Mouse (Mus musculus) kidney, adult 2 months (tissue): ENCODE measurements at regions not wholly inside any gene's neighbourhood (a gene's known extent, or its start where the extent isn't known, plus 50 kb on each side); places are given as distances from the start of the nearest gene placed in this dataset.
"Not testable (repeated sequence)": the region's sequence is repeated elsewhere in the genome, so short reads cannot be mapped to it uniquely, and the experiment has no call there.

Source experiments
- DNase-seq: peaks from one replicate; pipeline ENCODE4 v3.0.0; 2021
- H3K27ac ChIP-seq: fragments of 200-500 bp; 2 replicates; pipeline ENCODE4 v1.5.1; 2012; ENCODE audit warnings: low read depth, low read length, control low read depth, inconsistent platforms; ENCODE audit not compliant: insufficient read depth
- H3K27me3 ChIP-seq: fragments of 200-500 bp; replicated peaks from 2 replicates; pipeline ENCODE4 v1.6.1; 2012; ENCODE audit warnings: mild to moderate bottlenecking, moderate library complexity, low read length, inconsistent platforms; ENCODE audit not compliant: control insufficient read depth, insufficient read depth
- H3K36me3 ChIP-seq: fragments of 200-500 bp; 2 replicates; pipeline ENCODE4 v1.6.1; 2012; ENCODE audit warnings: mild to moderate bottlenecking, moderate library complexity, low read length, inconsistent platforms; ENCODE audit not compliant: control insufficient read depth, insufficient read depth
- H3K4me1 ChIP-seq: fragments of 200-500 bp; 2 replicates; pipeline ENCODE4 v1.6.1; 2011; ENCODE audit warnings: low read length; ENCODE audit not compliant: control insufficient read depth, insufficient read depth
- H3K4me3 ChIP-seq: fragments of 200-500 bp; 2 replicates; pipeline ENCODE4 v1.5.1; 2011; ENCODE audit warnings: mild to moderate bottlenecking, low read depth, low read length, control low read depth; ENCODE audit not compliant: insufficient read depth
- CTCF ChIP-seq: fragments of 200-500 bp; conservative IDR thresholded peaks from 2 replicates; pipeline ENCODE4 v1.5.1; 2011; ENCODE audit warnings: low read depth, mild to moderate bottlenecking, control low read depth, low read length, moderate library complexity, mixed read lengths; ENCODE audit not compliant: insufficient read depth, insufficient read length
- POLR2A ChIP-seq: fragments of 200-500 bp; IDR thresholded peaks from one replicate; pipeline ENCODE4 v1.6.1; 2011; ENCODE audit warnings: low read depth, low read length, control low read depth
- WGBS: fragments of 180-500 bp; shearing (Covaris S2); methylation state at CpG from one replicate; pipeline ENCODE4 v1.1.7; 2018; 5-methylcytosine and 5-hydroxymethylcytosine counted together

GRCm38 (mm10) chr12:44674541-44674940 lies 345.9 kb downstream of the Nrcam start:
- not testable (repeated sequence) for H3K36me3 ChIP-seq, H3K4me1 ChIP-seq, H3K4me3 ChIP-seq, H3K27ac ChIP-seq, DNase-seq, H3K27me3 ChIP-seq
- WGBS: 52% methylated on average over 3 of the region's 3 CpGs

GRCm38 (mm10) chr12:44675003-44675402 lies 346.3 kb downstream of the Nrcam start:
- DNase-seq: peak; percentile 24
- TF ChIP-seq CTCF (no peak), POLR2A (no peak)
- no peaks in the 10 kb centered on the region for H3K36me3 ChIP-seq
- H3K27me3 ChIP-seq: no peaks in the 10 kb centered on the region
- no peak overlapping the region for H3K4me3 ChIP-seq
- no peak overlapping the region for H3K27ac ChIP-seq
- no peaks in the 10 kb centered on the region for H3K4me1 ChIP-seq
